Mouse (Mus musculus) olfactory bulb, adult 2 months (tissue): ENCODE results near the gene Rrp1. TPM values are rescaled to one million over a fixed set of nuclear protein-coding genes. Genes with fewer than 3 reads are reported as not detected.

ENCODE experiments used
- H3K27ac ChIP-seq: fragments of 200-500 bp; 2 replicates; pipeline ENCODE4 v1.5.1; 2012; ENCODE audit warnings: low read depth, low read length; ENCODE audit not compliant: insufficient read depth
- H3K4me1 ChIP-seq: fragments of 200-500 bp; 2 replicates; pipeline ENCODE4 v1.6.1; 2012; ENCODE audit warnings: low read length; ENCODE audit not compliant: control insufficient read depth, insufficient read depth
- H3K4me3 ChIP-seq: fragments of 200-500 bp; 2 replicates; pipeline ENCODE4 v1.5.1; 2012; ENCODE audit warnings: mild to moderate bottlenecking, low read depth, low read length, moderate library complexity; ENCODE audit not compliant: insufficient read depth
- CTCF ChIP-seq: fragments of 200-500 bp; IDR thresholded peaks from 2 replicates; pipeline ENCODE4 v1.5.1; 2012; ENCODE audit warnings: low read depth, mild to moderate bottlenecking, low read length, moderate library complexity; ENCODE audit not compliant: insufficient read depth
- POLR2A ChIP-seq: fragments of 200-500 bp; IDR thresholded peaks from 2 replicates; pipeline ENCODE4 v1.6.1; 2012; ENCODE audit warnings: mild to moderate bottlenecking, low read depth, low read length, moderate library complexity; ENCODE audit not compliant: insufficient read depth
- WGBS: fragments of 180-500 bp; shearing (Covaris S2); methylation state at CpG from one replicate; pipeline ENCODE4 v1.1.7; 2018; 5-methylcytosine and 5-hydroxymethylcytosine counted together
- polyA plus RNA-seq: library from polyadenylated mRNA; stranded (reverse); fragments of >200 nt; gene quantifications from 2 replicates; pipeline ENCODE4 v1.2.4, GENCODE M21; 2012; ENCODE audit warnings: low replicate concordance; ENCODE audit not compliant: missing spikeins, insufficient read depth, insufficient read length

The Rrp1 gene
- polyA plus RNA-seq, 1 experiment = not detected

- H3K4me1 ChIP-seq = peaks cover 46% of the 10 kb centered on the region
- WGBS = 1% methylated on average over 17 of the region's 17 CpGs
- H3K27ac ChIP-seq = peak overlapping the region; percentile 84
- TF ChIP-seq CTCF (peak; percentile 94), POLR2A (0 out of 2 replicates have a peak, but pooled peaks have one; percentile 19)
- H3K4me3 ChIP-seq = peak overlapping the region; percentile 18
These were observed 16.8 kb downstream of the Rrp1 start for GRCm38 (mm10) chr10:78395819-78396624.

GRCm38 (mm10) chr10:78395377-78395776, 17.5 kb downstream of the Rrp1 start:
- H3K27ac ChIP-seq = peak overlapping the region; percentile 49
- H3K4me1 ChIP-seq = peaks cover 50% of the 10 kb centered on the region
- WGBS = 51% methylated on average over 3 of the region's 3 CpGs
- no peak overlapping the region for H3K4me3 ChIP-seq
- TF ChIP-seq CTCF (no peak; the same call in 1 of the 2 replicates), POLR2A (no peak)

GRCm38 (mm10) chr10:78392072-78392471, 20.8 kb downstream of the Rrp1 start:
- WGBS = 5% methylated on average over 18 of the region's 18 CpGs
- no peak for TF ChIP-seq POLR2A
- TF ChIP-seq CTCF = peak; percentile 87
- no peak overlapping the region for H3K4me3 ChIP-seq
- no peak overlapping the region for H3K27ac ChIP-seq
- H3K4me1 ChIP-seq = peaks cover 60% of the 10 kb centered on the region

GRCm38 (mm10) chr10:78390982-78391470, 21.8 kb downstream of the Rrp1 start:
- Histone ChIP-seq H3K4me3 (no peak overlapping the region), H3K27ac (no peak overlapping the region; the same call in 1 of the 2 replicates), H3K4me1 (peaks cover 54% of the 10 kb centered on the region)
- no peak for TF ChIP-seq CTCF
- no peak for TF ChIP-seq POLR2A
- WGBS = 58% methylated on average over 4 of the region's 4 CpGs

- H3K27ac ChIP-seq = peak overlapping the region; percentile 95
- WGBS = 19% methylated on average over 20 of the region's 20 CpGs
- TF ChIP-seq CTCF (no peak), POLR2A (no peak)
- no peak overlapping the region for H3K4me3 ChIP-seq
- H3K4me1 ChIP-seq = peaks cover 44% of the 10 kb centered on the region
These were observed 24.4 kb downstream of the Rrp1 start for GRCm38 (mm10) chr10:78388216-78388980.

GRCm38 (mm10) chr10:78385520-78385919, 27.3 kb downstream of the Rrp1 start:
- TF ChIP-seq CTCF = no peak
- TF ChIP-seq POLR2A = no peak
- H3K27ac ChIP-seq = peak overlapping the region; percentile 83
- no peak overlapping the region for H3K4me3 ChIP-seq
- 53% methylated on average over 5 of the region's 5 CpGs for WGBS
- H3K4me1 ChIP-seq = peaks cover 31% of the 10 kb centered on the region

GRCm38 (mm10) chr10:78383567-78383966, 29.3 kb downstream of the Rrp1 start:
- Histone ChIP-seq H3K27ac (no peak overlapping the region), H3K4me3 (no peak overlapping the region), H3K4me1 (peaks cover 12% of the 10 kb centered on the region)
- TF ChIP-seq POLR2A = no peak
- no peak for TF ChIP-seq CTCF
- WGBS = 82% methylated on average over 3 of the region's 3 CpGs

- TF ChIP-seq POLR2A = no peak
- TF ChIP-seq CTCF = no peak
- no peak overlapping the region for H3K4me3 ChIP-seq
- H3K4me1 ChIP-seq = no peaks in the 10 kb centered on the region
- no peak overlapping the region for H3K27ac ChIP-seq
- 95% methylated on average over 7 of the region's 7 CpGs for WGBS
These were observed 34.3 kb downstream of the Rrp1 start for GRCm38 (mm10) chr10:78378516-78378915.
